Mouse (Mus musculus): Measurements from ENCODE around the gene Gpr162.

- TF ChIP-seq CTCF (IDR thresholded peaks at IDR 0.05; ENCODE audit: low read depth), result no peak
- no peak for TF ChIP-seq EP300 (optimal IDR thresholded peaks at IDR 0.05)
These were observed 24.2 kb upstream of the Gpr162 start, which contains the start of gene Cd4 for GRCm38 (mm10) chr6:124887986-124888385.

All from stomach, postnatal 0 days (tissue).